Mouse (Mus musculus) ES-E14 (cell line): ENCODE data around the gene Edrf1. TPM values are rescaled to one million over a fixed set of nuclear protein-coding genes. Genes with fewer than 3 reads are reported as not detected.

Experiments
- DNase-seq: peaks from one replicate; pipeline ENCODE4 v3.0.0-alpha.2; 2013; ENCODE audit warnings: low read depth, low spot score
- H3K27ac ChIP-seq: 2 replicates; pipeline ENCODE4 v1.5.1; 2012; ENCODE audit warnings: low read depth, mild to moderate bottlenecking, low read length, moderate library complexity, mixed read lengths; ENCODE audit not compliant: poor library complexity, insufficient read depth, severe bottlenecking
- H3K36me3 ChIP-seq: 2 replicates; pipeline ENCODE4 v1.6.1; 2012; ENCODE audit warnings: mild to moderate bottlenecking, low read length, moderate library complexity, mixed read lengths; ENCODE audit not compliant: control insufficient read depth, poor library complexity, insufficient read depth, severe bottlenecking
- H3K4me1 ChIP-seq, 2 experiments: fragments of 150-350 bp in 1 of 2; sonication (generic) in 1 of 2; 2 replicates each; pipeline ENCODE4 v1.6.1; 2012; ENCODE audit warnings: low read length in 2 of 2, mild to moderate bottlenecking in 1 of 2, mixed read lengths in 1 of 2; ENCODE audit not compliant: control insufficient read depth in 2 of 2, insufficient read depth in 2 of 2, poor library complexity in 1 of 2
- H3K4me3 ChIP-seq, 2 experiments: fragments of 150-350 bp in 1 of 2; sonication (generic) in 1 of 2; 2 replicates each; pipeline ENCODE4 v1.5.1; 2012; ENCODE audit warnings: low read length in 2 of 2, low read depth in 1 of 2, mild to moderate bottlenecking in 1 of 2, mixed read lengths in 1 of 2; ENCODE audit not compliant: insufficient read depth in 1 of 2, poor library complexity in 1 of 2, severe bottlenecking in 1 of 2
- H3K9ac ChIP-seq: 2 replicates; pipeline ENCODE4 v1.6.1; 2012; ENCODE audit warnings: low read depth, mild to moderate bottlenecking, low read length, mixed read lengths; ENCODE audit not compliant: poor library complexity, insufficient read depth, severe bottlenecking
- H3K9me3 ChIP-seq: fragments of 150-350 bp; sonication (generic); 2 replicates; pipeline ENCODE4 v1.6.1; 2012; ENCODE audit warnings: low read depth, mild to moderate bottlenecking, low read length; ENCODE audit not compliant: control insufficient read depth, insufficient read depth
- CHD2 ChIP-seq: IDR thresholded peaks from 2 replicates; pipeline ENCODE4 v1.6.1; 2014; ENCODE audit warnings: mild to moderate bottlenecking, low read depth, low read length, inconsistent platforms
- HCFC1 ChIP-seq: IDR thresholded peaks from 2 replicates; pipeline ENCODE4 v1.6.1; 2012; ENCODE audit warnings: low read length, inconsistent platforms, borderline replicate concordance; ENCODE audit not compliant: insufficient read depth
- MAFK ChIP-seq: IDR thresholded peaks from 2 replicates; pipeline ENCODE4 v1.6.1; 2014; ENCODE audit warnings: mild to moderate bottlenecking, low read depth, low read length, inconsistent platforms; ENCODE audit not compliant: insufficient read depth
- ZC3H11A ChIP-seq: IDR thresholded peaks from 2 replicates; pipeline ENCODE4 v1.6.1; 2012; ENCODE audit warnings: low read depth, mild to moderate bottlenecking, inconsistent platforms, low read length, borderline replicate concordance
- ZNF384 ChIP-seq: IDR thresholded peaks from 2 replicates; pipeline ENCODE4 v1.6.1; 2012; ENCODE audit warnings: low read depth, low read length, inconsistent platforms
- in situ Hi-C, 2 experiments: fragments of 600-800 bp; cut with MboI; formaldehyde crosslinking; loops; one replicate each; pipeline ENCODE4 v1.15.1; 2025; ENCODE audit warnings: low sequenced_read_pairs in 2 of 2, inconsistent platforms in 1 of 2; ENCODE audit not compliant: unreplicated experiment in 2 of 2
- total RNA-seq: library from RNA; depleted of rRNA; stranded (reverse); fragments of 300-350 nt; gene quantifications from 2 replicates; pipeline ENCODE4 v1.2.3, GENCODE M21; 2012

Gene Edrf1
- total RNA-seq, 1 experiment: 35.7 TPM

GRCm38 (mm10) chr7:133636738-133637352 is 498 bp upstream of the Edrf1 start:
- Histone ChIP-seq H3K9ac (peak overlapping the region; percentile 91), H3K4me3 (peak overlapping the region; percentile 64 to 74), H3K36me3 (peaks cover 13% of the 10 kb centered on the region), H3K4me1 (peaks cover 0 to 4% of the 10 kb centered on the region in 2 experiments; a peak in 2 of 4 replicates), H3K27ac (peak overlapping the region; percentile 66), H3K9me3 (no peaks in the 10 kb centered on the region)
- TF ChIP-seq HCFC1: no peak; the same call in 1 of the 2 replicates
- TF ChIP-seq MAFK: no peak
- no peak for TF ChIP-seq CHD2
- peak; percentile 98 for TF ChIP-seq ZNF384
- peak; percentile 55; the same call in 1 of the 2 replicates for TF ChIP-seq ZC3H11A
- in situ Hi-C loops: no loop called here
- DNase-seq: peak; percentile 78

DNA sequence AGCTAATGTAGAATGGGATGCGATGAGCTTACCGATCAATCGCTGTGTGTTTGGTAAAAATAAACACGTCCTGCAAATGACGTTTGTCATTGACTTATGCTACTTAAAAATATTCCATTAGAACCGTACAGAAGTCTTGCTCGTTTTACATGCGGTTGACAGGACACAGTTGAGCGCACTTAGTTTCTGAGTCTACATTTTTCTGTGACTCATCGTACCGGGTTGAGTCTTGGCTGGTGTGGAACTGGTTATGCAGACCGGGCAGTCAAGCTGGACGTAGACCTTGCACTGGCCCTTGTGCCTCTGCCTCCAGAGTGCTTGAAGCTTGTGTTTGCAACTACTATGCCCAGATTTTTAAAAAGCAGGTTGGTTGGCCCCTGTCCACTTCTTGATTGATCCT is 963 bp downstream of the Edrf1 start:
- H3K27ac ChIP-seq: no peak overlapping the region
- peaks cover 21% of the 10 kb centered on the region for H3K36me3 ChIP-seq
- peak overlapping the region; percentile 93 for H3K9ac ChIP-seq
- in situ Hi-C loops: no loop called here
- H3K4me3 ChIP-seq: peak overlapping the region; percentile 76 to 85
- no peak for DNase-seq
- peaks cover 0 to 4% of the 10 kb centered on the region in 2 experiments; a peak in 2 of 4 replicates for H3K4me1 ChIP-seq
- no peaks in the 10 kb centered on the region for H3K9me3 ChIP-seq
- TF ChIP-seq MAFK: no peak
- TF ChIP-seq CHD2: no peak

DNA sequence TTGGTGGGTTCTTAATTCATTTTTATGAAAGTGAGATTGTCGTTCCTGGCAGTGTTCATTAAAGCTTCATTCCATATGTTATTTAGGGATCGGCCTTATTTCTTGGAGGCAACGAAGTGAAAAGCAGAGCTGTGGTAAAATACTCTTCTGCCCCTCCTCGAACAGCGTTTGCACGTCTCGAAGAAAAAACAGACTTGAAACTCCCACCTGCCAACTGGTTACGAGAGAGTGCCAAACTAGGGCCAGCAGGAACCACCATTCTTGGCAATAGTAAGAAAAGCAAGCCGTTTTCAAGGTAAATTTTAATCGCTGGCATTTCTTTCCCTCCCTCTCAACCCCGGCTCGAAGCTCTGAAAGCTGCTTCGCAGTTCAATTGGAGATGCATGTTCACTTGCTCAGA is 1.5 kb downstream of the Edrf1 start:
- H3K4me1 ChIP-seq: peaks cover 0 to 4% of the 10 kb centered on the region in 2 experiments; a peak in 2 of 4 replicates
- H3K9ac ChIP-seq: no peak overlapping the region
- no peaks in the 10 kb centered on the region for H3K9me3 ChIP-seq
- H3K27ac ChIP-seq: no peak overlapping the region
- H3K36me3 ChIP-seq: peaks cover 24% of the 10 kb centered on the region
- in situ Hi-C loops: no loop called here
- TF ChIP-seq ZC3H11A: no peak
- DNase-seq: no peak
- H3K4me3 ChIP-seq: peak overlapping the region in 1 of 2 experiments; percentile 76; a peak in 2 of 4 replicates

GRCm38 (mm10) chr7:133645716-133646115 is 8.4 kb downstream of the Edrf1 start:
- H3K27ac ChIP-seq: no peak overlapping the region
- no peak overlapping the region for H3K9ac ChIP-seq
- peaks cover 49% of the 10 kb centered on the region for H3K36me3 ChIP-seq
- no peaks in the 10 kb centered on the region for H3K4me1 ChIP-seq
- in situ Hi-C loops: no loop called here
- no peak overlapping the region for H3K4me3 ChIP-seq
- TF ChIP-seq MAFK (no peak), HCFC1 (no peak), ZC3H11A (no peak)
- H3K9me3 ChIP-seq: no peaks in the 10 kb centered on the region
- DNase-seq: no peak

DNA sequence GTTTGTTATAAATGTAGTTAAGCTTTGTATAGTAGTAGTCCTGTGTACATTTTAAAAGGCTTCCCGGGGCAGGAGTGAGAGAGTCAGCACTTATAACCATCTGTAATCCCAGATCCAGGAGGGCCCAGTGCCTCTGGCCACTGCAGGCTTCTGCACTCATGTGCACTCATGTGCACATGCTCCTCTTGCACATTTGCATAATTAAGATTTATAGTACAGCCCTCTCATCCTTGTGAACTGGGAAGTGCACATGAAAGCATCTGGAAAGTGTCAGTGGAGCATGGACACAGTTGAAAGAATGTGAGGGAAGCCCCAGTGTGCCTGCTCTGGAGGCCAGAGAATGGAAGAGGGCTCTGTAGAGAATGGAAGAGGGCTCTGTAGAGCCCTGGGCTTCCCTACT is 25.1 kb downstream of the Edrf1 start:
- peaks cover 40% of the 10 kb centered on the region for H3K36me3 ChIP-seq
- TF ChIP-seq ZC3H11A (no peak), CHD2 (no peak), HCFC1 (no peak), ZNF384 (no peak), MAFK (no peak)
- no peaks in the 10 kb centered on the region for H3K9me3 ChIP-seq
- in situ Hi-C loops: no loop called here
- no peaks in the 10 kb centered on the region for H3K4me1 ChIP-seq
- no peak overlapping the region for H3K27ac ChIP-seq
- H3K9ac ChIP-seq: no peak overlapping the region
- no peak overlapping the region for H3K4me3 ChIP-seq
- DNase-seq: no peak
